Mouse (Mus musculus) heart, postnatal 36 days (tissue): ENCODE measurements at regions not wholly inside any gene's neighbourhood (a gene's known extent, or its start where the extent isn't known, plus 50 kb on each side); places are given as distances from the start of the nearest gene placed in this dataset.
"Not testable (repeated sequence)": the region's sequence is repeated elsewhere in the genome, so short reads cannot be mapped to it uniquely, and the experiment has no call there.

ENCODE experiments used
- DNase-seq, 2 experiments: peaks; one replicate each; pipeline ENCODE4 v3.0.0; 2021 to 2022
- intact Hi-C: fragments of 180-260 bp; cut with DNase I; formaldehyde crosslinking; loops from one replicate; pipeline ENCODE4 v1.15.1; 2025

DNA sequence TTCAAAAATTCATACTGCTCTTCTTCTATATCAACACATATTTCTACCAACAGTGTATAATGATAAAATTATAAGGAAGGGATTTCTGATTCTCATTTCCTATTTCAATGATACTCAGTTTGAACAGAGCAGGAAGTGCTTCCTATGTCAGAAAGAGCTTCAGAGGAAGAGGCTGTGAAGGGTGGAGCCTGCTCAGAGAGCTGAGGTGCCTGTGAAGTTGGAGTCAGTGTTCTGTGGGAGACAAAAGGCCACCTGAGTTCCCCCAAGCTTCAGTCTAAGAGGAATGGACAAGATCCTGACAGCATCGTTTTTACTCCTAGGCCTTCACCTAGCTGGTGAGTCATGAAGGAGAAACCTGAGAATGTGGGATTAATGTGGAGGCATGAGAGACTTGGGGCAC, 613.5 kb downstream of the Dad1 start:
- intact Hi-C loops, DNase-seq: not testable (repeated sequence)

- DNase-seq, intact Hi-C loops: not testable (repeated sequence)
Observed at GRCm38 (mm10) chr14:53637664-53638063, 616.2 kb downstream of the Dad1 start.

DNA sequence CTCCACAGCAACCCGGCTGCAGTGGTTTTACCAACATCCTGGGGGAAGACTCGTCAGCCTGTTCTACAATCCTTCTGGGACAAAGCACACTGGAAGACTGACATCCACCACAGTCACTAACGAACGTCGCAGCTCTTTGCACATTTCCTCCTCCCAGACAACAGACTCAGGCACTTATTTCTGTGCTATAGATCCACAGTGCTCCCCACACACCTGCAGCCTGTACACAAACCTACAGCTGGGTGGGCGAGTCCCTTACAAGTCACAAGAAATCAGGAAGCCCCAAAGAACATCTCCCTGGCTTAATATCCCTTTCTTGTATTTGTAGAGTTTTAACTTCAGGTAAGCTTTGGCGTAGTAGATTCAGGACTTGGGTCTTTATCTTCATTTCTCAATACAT, 618.7 kb downstream of the Dad1 start:
- DNase-seq, intact Hi-C loops: not testable (repeated sequence)

DNA sequence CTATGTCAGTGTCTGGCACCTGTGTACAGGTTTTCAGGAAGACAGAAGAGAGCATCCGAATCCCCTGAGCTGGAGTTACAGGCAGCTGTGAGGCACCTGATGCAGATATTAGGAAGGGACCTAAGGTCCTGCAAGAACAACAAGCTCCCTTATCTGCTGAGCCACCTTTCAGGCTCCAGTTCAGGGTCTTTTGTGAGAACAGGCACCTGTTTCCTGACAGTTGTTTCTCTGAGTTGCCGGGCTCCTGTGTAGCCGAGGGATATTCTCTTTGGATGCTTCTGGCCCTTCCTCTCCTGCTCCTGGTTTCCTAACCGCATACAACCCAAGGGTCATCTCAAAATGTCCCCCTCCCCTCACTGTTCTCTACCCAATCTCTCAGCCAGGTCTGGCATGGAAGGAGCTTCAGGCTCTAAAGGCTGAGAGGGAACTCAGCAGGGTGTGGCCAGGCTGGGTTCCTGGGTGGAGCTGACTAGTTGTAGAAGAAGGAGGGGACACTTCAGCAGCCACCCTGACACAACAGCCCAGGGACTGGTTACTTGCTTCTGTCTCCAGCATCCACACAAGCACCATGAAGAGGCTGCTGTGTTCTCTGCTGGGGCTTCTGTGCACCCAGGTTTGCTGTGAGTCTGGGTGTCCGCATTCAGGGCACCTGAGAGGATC, 619.5 kb downstream of the Dad1 start:
- DNase-seq, intact Hi-C loops: not testable (repeated sequence)

DNA sequence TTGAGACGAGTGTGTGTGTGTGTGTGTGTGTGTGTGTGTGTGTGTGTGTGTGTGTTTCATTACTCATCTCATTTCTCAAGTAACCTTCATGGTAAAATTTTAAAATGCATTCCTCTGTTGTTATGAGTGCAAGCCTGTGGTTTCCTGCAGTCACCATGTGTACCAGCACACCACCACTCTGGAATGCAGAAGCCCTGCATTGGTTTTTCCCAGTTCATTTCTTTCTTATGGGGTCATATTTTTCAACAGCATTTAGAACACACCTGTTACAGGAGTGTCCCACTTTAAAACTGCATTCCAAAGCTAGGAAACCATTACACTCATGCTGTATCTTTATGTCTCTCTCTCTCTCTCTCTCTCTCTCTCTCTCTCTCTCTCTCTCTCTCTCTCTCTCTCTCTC, 620.2 kb downstream of the Dad1 start:
- intact Hi-C loops, DNase-seq: not testable (repeated sequence)

DNA sequence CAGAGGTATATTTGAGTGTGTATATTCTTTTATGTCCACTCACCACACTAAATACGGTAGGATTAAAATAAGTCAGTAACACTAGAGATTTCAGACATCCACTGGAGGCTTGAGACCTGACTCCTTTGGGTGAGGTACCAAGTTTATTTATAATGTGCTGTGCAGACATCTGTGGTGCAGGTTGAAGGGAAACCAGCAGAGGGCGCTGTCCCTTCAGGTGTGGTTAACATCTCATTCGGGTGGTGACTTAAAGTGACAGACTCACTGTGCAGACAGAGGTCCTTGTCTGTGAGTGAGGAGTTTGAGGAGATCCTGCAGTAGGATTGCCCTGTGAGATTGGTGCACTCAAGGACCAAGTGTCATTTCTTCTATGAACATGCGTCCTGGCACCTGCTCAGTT, 632.5 kb downstream of the Dad1 start:
- DNase-seq, intact Hi-C loops: not testable (repeated sequence)

GRCm38 (mm10) chr14:53616061-53616460, 637.8 kb downstream of the Dad1 start:
- DNase-seq, intact Hi-C loops: not testable (repeated sequence)

DNA sequence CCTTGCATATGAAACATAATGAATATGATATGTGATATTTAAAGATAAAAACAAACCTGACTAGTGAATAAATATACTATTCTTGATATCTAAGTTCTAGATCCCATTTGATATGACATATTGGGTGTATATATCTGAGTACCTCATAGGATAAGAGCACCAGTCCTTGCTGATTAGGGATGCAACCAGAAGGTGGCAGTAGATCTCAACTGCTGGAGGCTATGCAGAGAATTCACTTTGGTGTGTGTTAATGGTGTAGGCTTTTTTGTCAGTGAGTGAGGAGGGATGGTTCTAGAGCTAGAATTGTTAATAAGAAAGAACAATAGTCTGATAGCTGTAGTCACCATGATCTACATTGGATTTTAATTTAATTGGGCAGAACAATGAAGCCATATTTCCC, 639.6 kb downstream of the Dad1 start:
- DNase-seq = no peak
- intact Hi-C loops = no loop called here

- intact Hi-C loops = not testable (repeated sequence)
Observed at GRCm38 (mm10) chr14:53599299-53599698, 654.6 kb downstream of the Dad1 start.

DNA sequence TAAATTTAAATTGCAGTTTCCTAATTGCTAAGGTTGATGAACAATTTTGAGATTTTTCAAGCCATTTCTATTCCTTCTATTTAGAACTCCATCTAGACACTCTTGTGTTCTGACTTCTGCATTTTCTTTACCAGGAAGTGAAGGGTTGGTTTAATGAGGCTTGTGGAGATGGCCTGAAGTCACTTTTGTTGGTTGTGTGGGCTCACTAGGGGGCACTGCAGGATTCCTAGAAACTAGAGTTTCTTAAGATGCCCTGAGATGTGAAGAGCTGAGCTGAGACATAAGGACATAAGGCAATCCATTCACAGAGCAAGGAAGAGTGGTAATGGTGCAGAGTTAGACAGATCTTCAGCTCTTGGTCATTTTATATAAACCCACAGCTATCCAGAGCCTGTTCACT, 656.6 kb downstream of the Dad1 start:
- intact Hi-C loops, DNase-seq: not testable (repeated sequence)

More at GRCm38 (mm10) chr14:53599299-53599698, 654.6 kb downstream of the Dad1 start:
- DNase-seq = not testable (repeated sequence)

DNA sequence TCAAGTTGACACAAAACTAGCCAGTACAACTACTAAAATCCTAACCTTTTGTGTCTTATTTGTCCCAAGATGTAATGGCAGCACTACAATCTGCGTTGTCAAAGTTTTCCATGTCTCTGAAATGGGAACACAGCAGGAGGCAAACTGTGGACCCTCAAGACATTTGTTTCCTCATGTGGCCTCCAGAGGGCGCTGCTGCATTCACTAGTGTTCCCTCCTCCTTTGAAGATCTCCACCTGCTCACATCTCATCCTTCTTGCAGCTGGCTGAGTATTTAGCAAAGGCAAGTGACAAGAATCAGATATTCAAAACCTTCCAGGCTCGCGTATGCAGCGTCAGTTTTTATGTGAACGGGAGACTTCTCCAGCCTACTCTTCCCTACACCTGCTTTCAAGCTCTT, 663.3 kb downstream of the Dad1 start:
- intact Hi-C loops, DNase-seq: not testable (repeated sequence)

GRCm38 (mm10) chr14:53582528-53582927, 671.4 kb downstream of the Dad1 start:
- DNase-seq, intact Hi-C loops: not testable (repeated sequence)

DNA sequence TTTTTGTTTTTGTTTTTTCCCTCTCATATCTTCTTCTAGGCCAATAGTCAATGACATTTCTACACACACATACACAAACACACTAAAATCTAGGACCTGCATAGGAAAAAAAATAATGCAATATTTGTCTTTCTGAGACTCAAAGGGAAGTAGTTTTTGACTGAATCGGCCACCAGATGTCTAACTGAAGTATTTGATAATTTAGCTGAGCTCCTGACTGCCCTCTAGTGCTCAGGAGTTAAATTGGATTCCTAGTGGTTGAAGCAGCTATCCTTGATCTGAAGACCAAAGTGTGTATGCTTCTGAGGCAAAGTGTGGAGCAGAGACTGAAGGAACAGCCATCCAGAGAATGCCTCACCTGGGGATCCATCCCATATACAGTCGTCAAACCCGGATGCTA, 672.2 kb downstream of the Dad1 start:
- intact Hi-C loops, DNase-seq: not testable (repeated sequence)

GRCm38 (mm10) chr14:53576927-53577326, 677.0 kb downstream of the Dad1 start:
- intact Hi-C loops = not testable (repeated sequence)

GRCm38 (mm10) chr14:53572701-53573100, 681.2 kb downstream of the Dad1 start:
- DNase-seq, intact Hi-C loops: not testable (repeated sequence)

More at GRCm38 (mm10) chr14:53576927-53577326, 677.0 kb downstream of the Dad1 start:
- not testable (repeated sequence) for DNase-seq

DNA sequence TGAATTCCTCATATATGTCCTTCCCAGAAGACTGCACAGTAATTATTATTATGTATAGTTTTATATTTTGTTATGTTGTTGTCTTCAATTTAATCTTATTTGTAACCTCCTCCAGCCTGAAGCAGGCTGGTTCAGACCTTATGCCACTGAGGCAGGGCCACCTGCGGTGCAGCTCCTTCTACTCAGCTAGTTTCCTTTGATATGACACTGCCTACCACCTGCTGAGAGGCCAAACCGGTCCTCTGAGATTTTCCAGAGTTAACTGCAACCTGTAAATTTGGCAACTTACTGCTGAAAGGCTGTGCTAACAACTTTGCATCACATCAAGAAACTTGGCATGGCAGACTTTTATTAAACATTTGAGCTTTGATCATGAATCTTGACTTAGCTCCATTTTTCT, 691.3 kb downstream of the Dad1 start:
- DNase-seq = no peak
- intact Hi-C loops = no loop called here

DNA sequence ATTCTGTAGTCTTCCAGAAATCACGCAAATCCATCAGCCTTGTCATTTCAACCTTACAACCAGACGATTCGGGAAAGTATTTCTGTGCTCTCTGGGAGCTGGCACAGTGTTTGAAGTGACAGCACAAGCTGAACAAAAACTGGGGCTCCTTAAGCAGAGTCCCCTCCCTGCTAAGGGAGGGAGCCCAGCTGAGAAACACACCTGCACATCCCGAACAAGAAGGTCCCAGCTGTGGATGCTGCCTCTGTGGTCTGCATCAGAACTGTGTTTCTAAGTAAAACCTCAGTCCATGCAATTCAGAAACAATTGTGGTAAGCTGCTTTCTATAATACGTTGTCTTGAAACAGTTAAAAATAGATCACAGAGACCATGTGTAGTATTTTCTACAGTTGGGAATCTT, 693.8 kb downstream of the Dad1 start:
- intact Hi-C loops = not testable (repeated sequence)

DNA sequence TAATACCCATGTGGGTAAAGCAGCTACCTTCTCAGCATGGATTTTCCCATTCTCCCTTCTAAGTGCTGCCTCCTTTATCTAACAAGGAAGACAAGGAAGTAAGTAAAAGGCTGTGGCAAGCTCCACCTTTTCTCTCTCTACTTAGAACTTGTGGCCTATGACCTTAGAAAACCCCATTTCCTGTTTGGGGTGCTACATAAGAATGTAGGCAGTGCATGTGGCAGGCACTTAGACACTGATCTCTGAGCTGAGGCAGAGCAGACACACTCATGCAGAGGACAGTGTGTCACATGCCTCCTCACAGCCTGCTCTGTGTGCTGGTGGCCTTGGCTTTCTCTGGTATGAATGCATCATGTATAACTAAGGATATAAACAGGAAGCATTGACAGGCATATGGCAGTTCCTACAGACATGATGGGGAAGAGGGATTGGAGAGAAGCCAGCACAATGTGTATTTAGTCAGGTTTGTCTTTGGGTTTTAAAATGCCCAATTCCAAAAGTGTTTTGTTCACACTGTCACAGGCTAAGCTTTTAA, 694.5 kb downstream of the Dad1 start:
- DNase-seq, intact Hi-C loops: not testable (repeated sequence)

More for the DNA sequence above, 693.8 kb downstream of the Dad1 start:
- not testable (repeated sequence) for DNase-seq

GRCm38 (mm10) chr14:53553771-53554170, 700.1 kb downstream of the Dad1 start:
- intact Hi-C loops = no loop called here
- DNase-seq = no peak

DNA sequence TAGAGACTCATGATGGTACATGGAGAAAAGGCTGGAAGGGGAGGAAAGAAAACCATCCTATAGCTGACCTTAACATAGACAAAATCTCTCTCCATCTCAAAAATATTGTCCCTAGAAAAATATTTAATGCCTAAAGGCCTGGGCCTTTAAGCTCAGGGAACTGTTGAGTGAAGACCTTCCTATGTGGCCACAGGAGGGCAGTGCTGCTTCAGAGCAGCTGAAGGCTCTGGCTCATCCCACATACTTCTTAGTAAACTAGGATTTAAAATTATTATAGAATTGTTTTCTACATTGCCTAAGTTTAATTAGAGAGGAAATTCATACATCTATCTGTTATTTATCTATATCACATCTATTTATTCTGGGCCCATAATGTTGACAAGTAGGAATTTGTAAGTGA, 706.5 kb downstream of the Dad1 start:
- DNase-seq, intact Hi-C loops: not testable (repeated sequence)

GRCm38 (mm10) chr14:53545351-53545750, 708.6 kb downstream of the Dad1 start:
- DNase-seq = no peak
- intact Hi-C loops = no loop called here

DNA sequence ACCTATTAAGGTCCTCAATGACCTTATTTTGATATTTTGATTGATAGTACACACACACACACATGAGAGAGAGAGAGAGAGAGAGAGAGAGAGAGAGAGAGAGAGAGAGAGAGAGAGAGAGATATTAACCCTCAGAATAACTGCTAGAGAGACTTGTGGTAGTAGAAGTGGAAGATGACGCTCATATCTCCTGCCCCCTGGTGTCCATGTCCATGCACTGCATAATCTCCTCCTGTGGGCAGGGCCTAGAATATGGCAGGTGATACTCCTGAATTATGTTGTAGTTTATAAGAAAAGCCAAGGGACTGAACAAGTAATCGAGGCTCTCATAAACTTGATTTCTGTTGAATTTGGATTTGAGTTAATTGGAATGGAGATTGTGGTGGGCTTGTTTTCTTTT, 712.3 kb downstream of the Dad1 start:
- intact Hi-C loops, DNase-seq: not testable (repeated sequence)
